In genomic region chr3:146521652-146522020, GRCm38 (mm10) we compare ENCODE assay signal across 8 mouse cellular contexts. TPM values are rescaled to one million over a fixed set of nuclear protein-coding genes. Genes with fewer than 3 reads are reported as not detected.
DNase-seq lines count a peak whose midpoint lies in the region; ATAC-seq and TF ChIP-seq lines count a peak whose summit lies in the region.

No protein-coding gene starts in this region.

- peak overlapping the region; percentile 99 for H3K27ac ChIP-seq in layer of hippocampus, adult 2 months
- peak overlapping the region; percentile 83 for H3K27ac ChIP-seq in brown adipose tissue, adult 24 weeks (replicated peaks; ENCODE audit: low read depth, low read length)
- peak overlapping the region; percentile 98 for H3K27ac ChIP-seq in hindbrain, embryonic 14.5 days
- H3K27ac ChIP-seq in midbrain, embryonic 14.5 days (replicated peaks; ENCODE audit: low read depth, low read length), result peak overlapping the region; percentile 96

- H3K4me1 ChIP-seq in brown adipose tissue, adult 24 weeks (ENCODE audit: control insufficient read depth, insufficient read depth, insufficient read length, low read length), result no peaks in the 10 kb centered on the region
- H3K4me1 ChIP-seq in hindbrain, embryonic 14.5 days (replicated peaks; ENCODE audit: control insufficient read depth, insufficient read depth, low read length), result 0 out of 2 replicates have a peak, but pooled peaks cover 3% of the 10 kb centered on the region
- H3K4me1 ChIP-seq in midbrain, embryonic 14.5 days (ENCODE audit: control insufficient read depth, insufficient read depth, low read length), result no peaks in the 10 kb centered on the region

- H3K4me3 ChIP-seq in layer of hippocampus, adult 2 months, result peak overlapping the region; percentile 86
- peak overlapping the region; percentile 98 for H3K4me3 ChIP-seq in brown adipose tissue, adult 24 weeks (ENCODE audit: insufficient read depth, low read depth, low read length)
- H3K4me3 ChIP-seq in hindbrain, embryonic 14.5 days (replicated peaks; ENCODE audit: low read length), result peak overlapping the region; percentile 71
- H3K4me3 ChIP-seq in midbrain, embryonic 14.5 days (replicated peaks; ENCODE audit: low read depth, low read length), result peak overlapping the region; percentile 76

- no peaks in the 10 kb centered on the region for H3K27me3 ChIP-seq in hindbrain, embryonic 14.5 days (ENCODE audit: control insufficient read depth, insufficient read depth, low read length)
- no peaks in the 10 kb centered on the region for H3K27me3 ChIP-seq in midbrain, embryonic 14.5 days (ENCODE audit: control insufficient read depth, insufficient read depth, low read length)

- no peaks in the 10 kb centered on the region for H3K9me3 ChIP-seq in hindbrain, embryonic 14.5 days (ENCODE audit: control insufficient read depth, low read length)
- no peaks in the 10 kb centered on the region for H3K9me3 ChIP-seq in midbrain, embryonic 14.5 days (ENCODE audit: control insufficient read depth, low read length)

- no peak for TF ChIP-seq CTCF in layer of hippocampus, adult 2 months (conservative IDR thresholded peaks at IDR 0.05)

- ATAC-seq in hindbrain, embryonic 14.5 days (ENCODE audit: low FRiP score), result no peak
- ATAC-seq in midbrain, embryonic 14.5 days (ENCODE audit: low FRiP score, low TSS enrichment), result no peak

- H3K4me2 ChIP-seq in hindbrain, embryonic 14.5 days (replicated peaks), result peak overlapping the region; percentile 64
- H3K4me2 ChIP-seq in midbrain, embryonic 14.5 days (ENCODE audit: low read length), result peak overlapping the region; percentile 71

- DNase-seq in layer of hippocampus, adult 2 months (ENCODE audit: low spot score in 2 of 2), result no peak
- no peak for DNase-seq in layer of hippocampus, adult 11-12 months (ENCODE audit: low spot score)
- DNase-seq in hindbrain, embryonic 14.5 days (ENCODE audit: low spot score), result no peak
- no peak for DNase-seq in midbrain, embryonic 14.5 days
- no peak for DNase-seq in cerebellum, postnatal 25 days
- no peak for DNase-seq in layer of hippocampus, adult 9-10 months (ENCODE audit: low spot score)
- DNase-seq in gastrocnemius, postnatal 25 days, result no peak

- peak overlapping the region; percentile 86 for H3K9ac ChIP-seq in hindbrain, embryonic 14.5 days
- H3K9ac ChIP-seq in midbrain, embryonic 14.5 days (replicated peaks; ENCODE audit: low read length), result no peak overlapping the region; the same call in 1 of the 2 replicates

- peaks cover 25% of the 10 kb centered on the region for H3K36me3 ChIP-seq in hindbrain, embryonic 14.5 days (replicated peaks; ENCODE audit: control insufficient read depth, insufficient read depth)
- H3K36me3 ChIP-seq in midbrain, embryonic 14.5 days (ENCODE audit: control insufficient read depth, insufficient read depth, low read length), result peaks cover 19% of the 10 kb centered on the region

- WGBS in hindbrain, embryonic 14.5 days, result 14% methylated on average over 8 of the region's 8 CpGs
- 17% methylated on average over 8 of the region's 8 CpGs for WGBS in midbrain, embryonic 14.5 days

RNA-seq across cellular contexts. Expression of gene Rpf1, which starts 0.4 kb away (rescaled TPM):
- 10 to 100 TPM; 16.3 to 17.1 TPM for total RNA-seq in layer of hippocampus, adult 2 months (2021)
- 15.7 and 25.5 TPM in 2 replicates for polyA plus RNA-seq in brown adipose tissue, adult 24 weeks (2012; ENCODE audit: insufficient read depth, insufficient read length, missing spikeins)
- 35.4 and 40.7 TPM in 2 replicates for polyA plus RNA-seq in hindbrain, embryonic 14.5 days (2014; fragmentation: Nextera tagmentation; extraction: Ambion mirVana)
- 46.1 and 49.4 TPM in 2 replicates for polyA plus RNA-seq in midbrain, embryonic 14.5 days (2014; fragmentation: Nextera tagmentation; extraction: Ambion mirVana)
- total RNA-seq in gastrocnemius, postnatal 25 days (2021), result 10 to 100 TPM in 1 of 2 experiments, 1 to 10 TPM in 1; 9.8 to 12.2 TPM

RNA-seq across cellular contexts. Expression of gene Gng5, which starts 22.0 kb away (rescaled TPM):
- total RNA-seq in layer of hippocampus, adult 2 months (2021), result 10 to 100 TPM; 44.5 to 46.2 TPM
- polyA plus RNA-seq in brown adipose tissue, adult 24 weeks (2012; ENCODE audit: insufficient read depth, insufficient read length, missing spikeins), result 398 and 520 TPM in 2 replicates
- polyA plus RNA-seq in hindbrain, embryonic 14.5 days (2014; fragmentation: Nextera tagmentation; extraction: Ambion mirVana), result 339 and 421 TPM in 2 replicates
- polyA plus RNA-seq in midbrain, embryonic 14.5 days (2014; fragmentation: Nextera tagmentation; extraction: Ambion mirVana), result 333 and 390 TPM in 2 replicates
- total RNA-seq in gastrocnemius, postnatal 25 days (2021), result 100 to 1,000 TPM; 371 to 383 TPM

RNA-seq across cellular contexts. Expression of gene Spata1, which starts 22.1 kb away (rescaled TPM):
- total RNA-seq in layer of hippocampus, adult 2 months (2021), result 1 to 10 TPM; 2.8 to 4.9 TPM
- 3.4 and 6.4 TPM in 2 replicates for polyA plus RNA-seq in brown adipose tissue, adult 24 weeks (2012; ENCODE audit: insufficient read depth, insufficient read length, missing spikeins)
- polyA plus RNA-seq in hindbrain, embryonic 14.5 days (2014; fragmentation: Nextera tagmentation; extraction: Ambion mirVana), result 4.0 and 6.0 TPM in 2 replicates
- 3.1 and 4.6 TPM in 2 replicates for polyA plus RNA-seq in midbrain, embryonic 14.5 days (2014; fragmentation: Nextera tagmentation; extraction: Ambion mirVana)
- 1 to 10 TPM; 3.8 to 5.8 TPM for total RNA-seq in gastrocnemius, postnatal 25 days (2021)

RNA-seq across cellular contexts. Expression of gene Uox, which starts 48.6 kb away (rescaled TPM):
- under 1 TPM in 1 of 2 experiments, not detected in 1; 0.44 TPM for total RNA-seq in layer of hippocampus, adult 2 months (2021)
- polyA plus RNA-seq in brown adipose tissue, adult 24 weeks (2012; ENCODE audit: insufficient read depth, insufficient read length, missing spikeins), result 1.4 TPM in 1 of 2 replicates, not detected in the other
- not detected in 2 replicates for polyA plus RNA-seq in hindbrain, embryonic 14.5 days (2014; fragmentation: Nextera tagmentation; extraction: Ambion mirVana)
- not detected in 2 replicates for polyA plus RNA-seq in midbrain, embryonic 14.5 days (2014; fragmentation: Nextera tagmentation; extraction: Ambion mirVana)
- not detected for total RNA-seq in gastrocnemius, postnatal 25 days (2021)
